Mouse (Mus musculus): ENCODE measurements around the gene AI661453. TPM values are rescaled to one million over a fixed set of nuclear protein-coding genes. Genes with fewer than 3 reads are reported as not detected.

The AI661453 gene
- polyA plus RNA-seq, 1 experiment: 37.6 TPM

DNA sequence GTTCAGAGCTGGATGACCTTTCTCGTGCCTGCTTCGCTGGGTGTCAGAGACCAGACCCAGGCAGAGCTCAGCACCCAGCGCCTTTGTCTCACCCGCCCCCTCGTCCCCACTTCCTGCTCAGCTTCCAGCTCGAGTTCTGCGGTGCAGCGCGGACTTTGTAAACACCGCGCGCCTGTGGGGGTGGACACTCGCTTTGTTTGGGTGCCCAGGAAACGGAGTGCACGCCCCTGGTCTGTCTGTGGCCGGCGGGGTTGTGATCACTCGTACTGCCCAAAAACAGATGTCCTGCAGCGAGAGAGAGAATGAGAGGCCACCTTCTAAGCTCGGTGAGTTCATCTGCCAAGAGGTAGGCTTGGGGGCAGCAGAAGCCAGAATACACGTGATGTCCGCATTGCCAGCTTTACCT lies 68.5 kb downstream of the AI661453 start, which contains the start of gene Ccnd3:
TSS of gene Ccnd3 (plus strand) at position 111 of the 406 bp plus-strand sequence.
- peaks cover 12% of the 10 kb centered on the region for H3K36me3 ChIP-seq (ENCODE audit: control insufficient read depth, insufficient read depth, low read length, poor library complexity, severe bottlenecking)
- peaks cover 10% of the 10 kb centered on the region for H3K4me1 ChIP-seq (ENCODE audit: control insufficient read depth, insufficient read depth, low read length)
- TF ChIP-seq EP300 (IDR thresholded peaks at IDR 0.05; ENCODE audit: insufficient read depth, low read depth, low read length): 0 out of 2 replicates have a peak, but pooled peaks have one; percentile 5
- TF ChIP-seq CTCF (IDR thresholded peaks at IDR 0.05; ENCODE audit: low read depth, low read length): no peak
- no peak for TF ChIP-seq POLR2A (IDR thresholded peaks at IDR 0.05; ENCODE audit: insufficient read depth, low read length)
- H3K27ac ChIP-seq (ENCODE audit: insufficient read depth, low read length): peak within 1 kb of the TSS; percentile 93
- peak within 1 kb of the TSS; percentile 58 for H3K4me3 ChIP-seq (ENCODE audit: low read depth, low read length)
- H3K27me3 ChIP-seq (ENCODE audit: control insufficient read depth, insufficient read depth, low read length, poor library complexity, severe bottlenecking): no peaks in the 10 kb centered on the region
- no peaks in the 10 kb centered on the region for H3K9me3 ChIP-seq (replicated peaks; ENCODE audit: control insufficient read depth, insufficient read depth, low read length, poor library complexity, severe bottlenecking)
- H3K9ac ChIP-seq (ENCODE audit: low read depth, poor library complexity, severe bottlenecking): peak within 1 kb of the TSS; percentile 51

DNA sequence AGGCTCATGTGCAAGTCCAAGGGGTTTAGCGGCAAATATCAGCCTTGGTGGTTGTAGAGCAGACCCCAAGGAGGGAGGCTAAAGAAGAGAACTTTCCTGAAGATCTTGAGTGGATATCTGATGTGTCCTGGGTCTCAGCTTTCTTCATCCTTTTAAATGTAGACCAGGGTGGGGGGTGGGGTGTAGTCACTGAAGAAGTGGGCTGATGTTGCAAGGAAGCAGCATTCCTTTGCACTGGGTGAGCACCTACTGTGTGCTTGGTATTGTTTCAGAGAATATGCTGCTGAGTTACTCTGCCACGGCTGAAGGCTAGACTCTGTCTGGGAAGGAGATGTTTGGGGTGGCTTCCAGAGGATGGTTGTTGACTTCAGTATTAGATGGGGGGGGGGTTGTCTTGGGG lies 69.2 kb downstream of the AI661453 start:
- Histone ChIP-seq H3K27me3 (ENCODE audit: control insufficient read depth, insufficient read depth, low read length, poor library complexity, severe bottlenecking) (no peaks in the 10 kb centered on the region), H3K4me3 (ENCODE audit: low read depth, low read length) (peak overlapping the region; percentile 58), H3K9ac (ENCODE audit: low read depth, poor library complexity, severe bottlenecking) (peak overlapping the region; percentile 51; the same call in 1 of the 2 replicates), H3K27ac (ENCODE audit: insufficient read depth, low read length) (peak overlapping the region; percentile 93), H3K4me1 (ENCODE audit: control insufficient read depth, insufficient read depth, low read length) (peaks cover 10% of the 10 kb centered on the region), H3K36me3 (ENCODE audit: control insufficient read depth, insufficient read depth, low read length, poor library complexity, severe bottlenecking) (peaks cover 7% of the 10 kb centered on the region), H3K9me3 (replicated peaks; ENCODE audit: control insufficient read depth, insufficient read depth, low read length, poor library complexity, severe bottlenecking) (no peaks in the 10 kb centered on the region)
- TF ChIP-seq CTCF (IDR thresholded peaks at IDR 0.05; ENCODE audit: low read depth, low read length) (no peak), EP300 (IDR thresholded peaks at IDR 0.05; ENCODE audit: insufficient read depth, low read depth, low read length) (no peak), POLR2A (IDR thresholded peaks at IDR 0.05; ENCODE audit: insufficient read depth, low read length) (no peak)

DNA sequence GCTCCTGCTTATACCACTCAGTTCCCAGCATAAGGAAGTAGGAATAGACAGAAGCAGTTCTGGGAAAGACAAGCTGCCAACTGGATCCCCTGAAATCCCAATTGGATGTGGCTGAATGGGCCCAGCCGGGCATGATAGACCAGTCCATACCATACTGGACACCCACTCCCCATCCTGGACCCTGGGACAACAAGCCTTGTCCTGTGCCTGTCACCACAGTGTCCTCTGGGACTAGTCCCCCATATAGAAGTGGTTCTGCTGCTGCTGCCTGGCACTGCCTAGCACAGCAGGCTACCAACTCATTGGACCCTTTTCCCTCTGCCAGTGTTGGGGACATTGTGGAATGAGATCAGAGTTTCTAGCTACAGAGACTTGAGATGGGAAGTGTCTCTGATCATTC lies 69.6 kb downstream of the AI661453 start:
- Histone ChIP-seq H3K27ac (ENCODE audit: insufficient read depth, low read length) (no peak overlapping the region), H3K4me3 (ENCODE audit: low read depth, low read length) (no peak overlapping the region), H3K9me3 (replicated peaks; ENCODE audit: control insufficient read depth, insufficient read depth, low read length, poor library complexity, severe bottlenecking) (no peaks in the 10 kb centered on the region), H3K9ac (ENCODE audit: low read depth, poor library complexity, severe bottlenecking) (no peak overlapping the region), H3K4me1 (ENCODE audit: control insufficient read depth, insufficient read depth, low read length) (peaks cover 10% of the 10 kb centered on the region), H3K36me3 (ENCODE audit: control insufficient read depth, insufficient read depth, low read length, poor library complexity, severe bottlenecking) (peaks cover 2% of the 10 kb centered on the region), H3K27me3 (ENCODE audit: control insufficient read depth, insufficient read depth, low read length, poor library complexity, severe bottlenecking) (no peaks in the 10 kb centered on the region)
- TF ChIP-seq EP300 (IDR thresholded peaks at IDR 0.05; ENCODE audit: insufficient read depth, low read depth, low read length) (no peak), CTCF (IDR thresholded peaks at IDR 0.05; ENCODE audit: low read depth, low read length) (no peak), POLR2A (IDR thresholded peaks at IDR 0.05; ENCODE audit: insufficient read depth, low read length) (no peak)

DNA sequence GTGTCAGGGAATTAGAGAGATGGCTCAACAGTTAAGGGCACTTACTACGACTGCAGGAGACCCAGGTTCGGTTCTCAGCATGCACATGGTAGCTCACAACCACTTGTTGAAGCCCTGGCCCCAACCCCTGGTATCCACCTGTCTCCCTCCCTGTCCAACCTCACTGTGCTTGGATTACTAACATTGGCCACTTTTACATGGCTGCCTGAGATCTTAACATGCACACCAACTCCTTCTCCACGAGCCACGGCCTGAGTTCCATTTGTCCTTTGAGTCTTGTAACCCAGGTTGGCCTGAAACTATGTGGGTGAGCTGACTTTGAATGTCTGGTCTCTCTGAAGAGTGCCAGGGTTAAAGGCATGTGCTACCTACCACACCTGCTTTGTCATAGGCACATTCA lies 70.3 kb downstream of the AI661453 start:
- Histone ChIP-seq H3K27ac (ENCODE audit: insufficient read depth, low read length) (no peak overlapping the region), H3K4me3 (ENCODE audit: low read depth, low read length) (no peak overlapping the region), H3K36me3 (ENCODE audit: control insufficient read depth, insufficient read depth, low read length, poor library complexity, severe bottlenecking) (no peaks in the 10 kb centered on the region), H3K9ac (ENCODE audit: low read depth, poor library complexity, severe bottlenecking) (no peak overlapping the region), H3K27me3 (ENCODE audit: control insufficient read depth, insufficient read depth, low read length, poor library complexity, severe bottlenecking) (no peaks in the 10 kb centered on the region), H3K4me1 (ENCODE audit: control insufficient read depth, insufficient read depth, low read length) (peaks cover 10% of the 10 kb centered on the region), H3K9me3 (replicated peaks; ENCODE audit: control insufficient read depth, insufficient read depth, low read length, poor library complexity, severe bottlenecking) (no peaks in the 10 kb centered on the region)
- TF ChIP-seq EP300 (IDR thresholded peaks at IDR 0.05; ENCODE audit: insufficient read depth, low read depth, low read length) (no peak), CTCF (IDR thresholded peaks at IDR 0.05; ENCODE audit: low read depth, low read length) (no peak), POLR2A (IDR thresholded peaks at IDR 0.05; ENCODE audit: insufficient read depth, low read length) (no peak)

DNA sequence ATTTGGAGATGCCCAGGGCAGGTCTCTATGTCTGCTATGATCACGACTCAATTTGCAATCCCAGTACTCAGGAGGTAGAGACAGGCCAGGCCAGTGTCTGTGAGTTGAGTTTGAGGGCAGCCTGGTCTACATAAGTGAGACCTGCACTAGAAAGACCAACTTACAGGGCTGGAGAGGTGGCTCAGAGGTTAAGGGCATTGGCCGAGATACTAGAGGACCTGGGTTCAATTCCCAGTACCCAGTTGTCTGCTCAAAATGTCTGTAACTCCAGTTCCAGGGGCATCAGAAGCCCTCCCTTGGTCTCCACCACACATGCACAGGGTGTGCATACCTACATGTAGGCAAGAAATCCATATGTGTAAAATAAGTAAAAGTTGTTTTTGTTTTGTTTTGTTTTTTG lies 71.1 kb downstream of the AI661453 start:
- Histone ChIP-seq H3K27me3 (ENCODE audit: control insufficient read depth, insufficient read depth, low read length, poor library complexity, severe bottlenecking) (no peaks in the 10 kb centered on the region), H3K4me3 (ENCODE audit: low read depth, low read length) (no peak overlapping the region), H3K4me1 (ENCODE audit: control insufficient read depth, insufficient read depth, low read length) (peaks cover 11% of the 10 kb centered on the region), H3K27ac (ENCODE audit: insufficient read depth, low read length) (peak overlapping the region; percentile 21; the same call in 1 of the 2 replicates), H3K9me3 (replicated peaks; ENCODE audit: control insufficient read depth, insufficient read depth, low read length, poor library complexity, severe bottlenecking) (no peaks in the 10 kb centered on the region), H3K9ac (ENCODE audit: low read depth, poor library complexity, severe bottlenecking) (no peak overlapping the region), H3K36me3 (ENCODE audit: control insufficient read depth, insufficient read depth, low read length, poor library complexity, severe bottlenecking) (no peaks in the 10 kb centered on the region)
- TF ChIP-seq CTCF (IDR thresholded peaks at IDR 0.05; ENCODE audit: low read depth, low read length) (no peak), EP300 (IDR thresholded peaks at IDR 0.05; ENCODE audit: insufficient read depth, low read depth, low read length) (no peak), POLR2A (IDR thresholded peaks at IDR 0.05; ENCODE audit: insufficient read depth, low read length) (no peak)

DNA sequence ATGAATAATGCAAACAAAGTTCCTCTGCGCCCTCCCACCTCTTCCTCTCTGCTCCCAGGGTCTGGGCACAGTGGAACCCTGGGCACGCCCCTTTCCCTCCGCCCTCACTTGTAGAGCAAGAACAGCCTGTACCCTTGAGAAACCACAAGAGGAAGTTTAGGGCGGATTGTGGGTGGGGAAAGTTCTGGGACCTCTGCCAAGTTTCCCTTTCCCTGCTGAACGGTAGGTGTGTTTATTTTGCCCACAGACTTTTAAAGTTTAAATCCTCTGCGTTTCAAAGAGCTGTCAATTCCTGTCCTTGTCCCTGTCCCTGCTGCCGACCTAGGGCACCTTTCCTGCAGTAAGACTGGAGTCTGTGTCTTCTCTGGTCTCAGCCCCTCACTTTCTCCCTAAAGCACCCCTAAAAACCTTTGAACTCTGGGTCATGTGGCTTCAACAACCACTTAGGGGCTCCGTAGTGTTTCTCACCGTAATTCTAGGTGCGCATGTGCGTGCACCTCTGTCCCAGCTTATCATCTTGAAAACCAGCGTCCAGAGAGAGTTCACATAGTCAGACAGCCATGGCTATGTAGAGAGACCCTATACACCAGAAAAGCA lies 71.7 kb downstream of the AI661453 start:
- Histone ChIP-seq H3K9ac (ENCODE audit: low read depth, poor library complexity, severe bottlenecking) (peak overlapping the region; percentile 51), H3K36me3 (ENCODE audit: control insufficient read depth, insufficient read depth, low read length, poor library complexity, severe bottlenecking) (no peaks in the 10 kb centered on the region)

More for the DNA sequence above, 71.7 kb downstream of the AI661453 start:
- no peaks in the 10 kb centered on the region for H3K27me3 ChIP-seq (ENCODE audit: control insufficient read depth, insufficient read depth, low read length, poor library complexity, severe bottlenecking)
- H3K27ac ChIP-seq (ENCODE audit: insufficient read depth, low read length): peak overlapping the region; percentile 79
- H3K9me3 ChIP-seq (replicated peaks; ENCODE audit: control insufficient read depth, insufficient read depth, low read length, poor library complexity, severe bottlenecking): no peaks in the 10 kb centered on the region
- TF ChIP-seq EP300 (IDR thresholded peaks at IDR 0.05; ENCODE audit: insufficient read depth, low read depth, low read length): 0 out of 2 replicates have a peak, but pooled peaks have one; percentile 25
- TF ChIP-seq CTCF (IDR thresholded peaks at IDR 0.05; ENCODE audit: low read depth, low read length): no peak
- H3K4me1 ChIP-seq (ENCODE audit: control insufficient read depth, insufficient read depth, low read length): peaks cover 12% of the 10 kb centered on the region
- H3K4me3 ChIP-seq (ENCODE audit: low read depth, low read length): peak overlapping the region; percentile 7; the same call in 1 of the 2 replicates

Measured in ES-Bruce4 (cell line).